Mouse (Mus musculus) liver, embryonic 12.5 days (tissue): Measurements from ENCODE around the gene Kazn. TPM values are rescaled to one million over a fixed set of nuclear protein-coding genes. Genes with fewer than 3 reads are reported as not detected.

Source experiments
- ATAC-seq: fragments of 200-750 bp; cut with Nextera tagmentation; 2 replicates; pipeline ENCODE4 v1.8.0; 2017; ENCODE audit warnings: moderate number of reproducible peaks, mild to moderate bottlenecking, moderate library complexity
- H3K27ac ChIP-seq: fragments of 300-500 bp; sonication (generic); 2 replicates; pipeline ENCODE4 v1.5.1; 2016; ENCODE audit warnings: mild to moderate bottlenecking
- H3K27me3 ChIP-seq: fragments of 300-500 bp; sonication (generic); replicated peaks from 2 replicates; pipeline ENCODE4 v1.6.1; 2016; ENCODE audit warnings: mild to moderate bottlenecking, moderate library complexity
- H3K36me3 ChIP-seq: fragments of 300-500 bp; sonication (generic); 2 replicates; pipeline ENCODE4 v1.6.1; 2016; ENCODE audit warnings: mild to moderate bottlenecking, moderate library complexity
- H3K4me1 ChIP-seq: fragments of 300-500 bp; sonication (generic); 2 replicates; pipeline ENCODE4 v1.6.1; 2016
- H3K4me2 ChIP-seq: fragments of 300-500 bp; sonication (generic); 2 replicates; pipeline ENCODE4 v1.6.1; 2016; ENCODE audit warnings: mild to moderate bottlenecking, moderate library complexity
- H3K4me3 ChIP-seq: fragments of 300-500 bp; sonication (generic); 2 replicates; pipeline ENCODE4 v1.5.1; 2016; ENCODE audit warnings: mild to moderate bottlenecking, moderate library complexity
- H3K9ac ChIP-seq: fragments of 300-500 bp; sonication (generic); 2 replicates; pipeline ENCODE4 v1.6.1; 2016; ENCODE audit warnings: mild to moderate bottlenecking, moderate library complexity
- H3K9me3 ChIP-seq: fragments of 300-500 bp; sonication (generic); replicated peaks from 2 replicates; pipeline ENCODE4 v1.6.1; 2016; ENCODE audit warnings: mild to moderate bottlenecking, moderate library complexity
- WGBS: fragments of 180-500 bp; shearing (Covaris S2); methylation state at CpG from one replicate; pipeline ENCODE4 v1.1.7; 2016; ENCODE audit not compliant: insufficient replicate concordance; 5-methylcytosine and 5-hydroxymethylcytosine counted together
- polyA plus RNA-seq: library from polyadenylated mRNA; unstranded; fragments of >200 nt; fragmentation: Nextera tagmentation; extraction: Ambion mirVana; gene quantifications from 2 replicates; pipeline ENCODE4 v1.2.1, GENCODE M21; 2016

Kazn gene
- polyA plus RNA-seq, 1 experiment from 2014 or later, result 2.8 TPM

GRCm38 (mm10) chr4:142065270-142065669, 173.9 kb downstream of the Kazn start:
- Histone ChIP-seq H3K9me3 (no peaks in the 10 kb centered on the region), H3K4me2 (peak overlapping the region; percentile 38), H3K27me3 (peaks cover 49% of the 10 kb centered on the region), H3K36me3 (peaks cover under 1% of the 10 kb centered on the region; the same call in 1 of the 2 replicates), H3K27ac (peak overlapping the region; percentile 56), H3K4me3 (no peak overlapping the region), H3K9ac (no peak overlapping the region), H3K4me1 (peaks cover 47% of the 10 kb centered on the region)
- 57% methylated on average over 8 of the region's 8 CpGs for WGBS
- ATAC-seq, result no peak

DNA sequence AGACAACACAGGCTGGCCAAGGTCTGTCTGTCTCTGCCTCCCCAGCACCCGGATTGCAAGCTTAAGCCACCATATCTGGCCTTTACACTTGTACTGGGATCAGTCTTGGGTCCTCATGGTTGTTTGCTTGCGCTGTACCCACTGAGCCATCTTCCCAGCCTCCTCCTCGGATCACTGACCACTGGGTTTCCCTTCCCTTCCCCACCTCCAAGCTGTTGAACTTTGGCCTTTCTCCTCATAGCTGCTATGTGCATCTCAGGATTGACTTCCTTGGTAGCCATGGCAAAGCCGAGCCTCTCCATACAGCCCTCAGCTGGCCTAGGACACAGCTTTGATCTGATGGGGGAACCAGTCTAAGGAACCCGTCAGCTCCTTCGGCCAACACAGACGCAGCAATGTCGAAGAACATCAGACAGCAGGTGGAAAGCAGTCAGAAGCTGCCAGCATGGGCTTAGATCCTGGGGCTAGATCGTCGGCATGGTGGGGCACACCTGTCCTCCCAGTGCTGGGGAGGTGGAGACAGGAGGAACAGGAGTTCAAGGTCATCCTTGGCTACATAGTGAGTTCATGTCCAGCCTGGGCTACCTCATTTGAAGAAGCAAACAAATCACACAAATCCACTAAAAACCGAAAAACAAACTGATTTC, 174.5 kb downstream of the Kazn start:
- Histone ChIP-seq H3K4me3 (no peak overlapping the region), H3K36me3 (peaks cover 3% of the 10 kb centered on the region; the same call in 1 of the 2 replicates), H3K27me3 (peaks cover 48% of the 10 kb centered on the region), H3K27ac (no peak overlapping the region), H3K4me1 (peaks cover 47% of the 10 kb centered on the region), H3K9ac (no peak overlapping the region; the same call in 1 of the 2 replicates), H3K4me2 (no peak overlapping the region), H3K9me3 (no peaks in the 10 kb centered on the region)
- WGBS, result 73% methylated on average over 11 of the region's 11 CpGs
- ATAC-seq, result no peak

DNA sequence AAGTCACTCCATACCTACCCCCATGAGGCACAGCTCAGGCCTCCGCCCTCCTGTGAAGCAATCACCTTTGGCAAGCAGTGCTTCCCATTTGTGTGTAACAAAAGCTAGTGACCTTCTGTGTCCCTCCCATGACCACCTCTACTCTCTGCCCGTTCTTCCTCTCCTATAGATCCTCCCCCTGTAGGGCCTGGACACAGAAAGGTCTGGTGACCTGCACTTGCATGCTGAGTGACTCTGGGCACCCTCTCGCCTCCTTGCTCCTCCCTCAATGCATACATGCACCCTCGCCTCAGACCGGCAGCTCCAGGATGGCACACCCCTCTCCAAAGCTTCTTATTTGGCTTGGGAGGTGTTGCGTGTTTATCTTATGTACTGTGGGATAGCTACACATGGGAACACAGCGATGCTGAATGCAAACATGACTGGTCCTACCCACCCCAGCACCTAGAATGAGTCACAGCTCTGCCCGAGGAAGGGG, 176.1 kb downstream of the Kazn start:
- WGBS, result 68% methylated on average over 8 of the region's 8 CpGs
- Histone ChIP-seq H3K27ac (no peak overlapping the region; the same call in 1 of the 2 replicates), H3K9me3 (no peaks in the 10 kb centered on the region), H3K4me1 (peaks cover 44% of the 10 kb centered on the region), H3K4me3 (no peak overlapping the region), H3K9ac (no peak overlapping the region), H3K27me3 (peaks cover 33% of the 10 kb centered on the region), H3K36me3 (peaks cover 3% of the 10 kb centered on the region; the same call in 1 of the 2 replicates), H3K4me2 (no peak overlapping the region)
- peak; percentile 64 for ATAC-seq

DNA sequence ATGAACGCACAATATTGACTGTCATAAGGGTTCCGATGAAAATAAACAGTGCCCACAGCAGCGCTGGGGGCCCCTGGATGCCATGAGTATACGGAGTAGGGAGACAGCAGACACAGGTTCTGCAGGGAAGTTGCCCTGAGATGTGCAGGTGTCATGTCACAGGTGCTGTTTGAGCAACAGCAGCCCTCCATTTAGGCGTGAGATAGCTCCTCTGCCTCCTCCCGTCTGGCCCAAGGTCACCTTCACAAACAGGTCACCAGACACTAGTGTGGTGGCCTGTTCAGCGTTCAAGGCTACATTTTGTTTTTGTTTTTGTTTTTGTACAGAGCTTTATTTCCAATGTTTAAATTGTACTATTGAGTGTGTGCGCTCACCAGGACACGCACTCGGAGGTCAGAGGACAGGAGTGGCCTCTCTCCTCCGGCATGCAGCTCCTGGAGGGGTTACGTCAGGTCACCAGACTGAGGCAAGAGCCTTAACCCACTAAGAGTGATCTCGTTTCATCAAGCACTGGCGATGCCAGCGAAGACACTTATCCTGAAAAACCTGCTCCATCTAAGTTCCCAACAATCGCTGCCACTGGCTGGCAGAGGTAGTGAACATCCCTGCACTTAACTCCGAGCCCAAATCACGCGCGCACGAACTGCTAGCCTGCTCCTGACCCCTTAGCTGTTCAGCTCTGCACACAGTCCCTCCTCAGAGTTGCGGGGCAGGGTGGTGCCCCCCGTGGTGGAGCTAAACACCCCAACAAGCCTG, 177.5 kb downstream of the Kazn start:
- peaks cover 56% of the 10 kb centered on the region for H3K4me1 ChIP-seq
- H3K4me3 ChIP-seq, result no peak overlapping the region
- H3K9me3 ChIP-seq, result no peaks in the 10 kb centered on the region
- no peak for ATAC-seq
- no peak overlapping the region for H3K9ac ChIP-seq
- H3K27ac ChIP-seq, result no peak overlapping the region
- no peak overlapping the region for H3K4me2 ChIP-seq
- peaks cover 19% of the 10 kb centered on the region for H3K27me3 ChIP-seq
- 73% methylated on average over 23 of the region's 23 CpGs for WGBS
- peaks cover 3% of the 10 kb centered on the region; the same call in 1 of the 2 replicates for H3K36me3 ChIP-seq

- no peak overlapping the region for H3K4me3 ChIP-seq
These were observed 178.5 kb downstream of the Kazn start for GRCm38 (mm10) chr4:142060455-142061378.

DNA sequence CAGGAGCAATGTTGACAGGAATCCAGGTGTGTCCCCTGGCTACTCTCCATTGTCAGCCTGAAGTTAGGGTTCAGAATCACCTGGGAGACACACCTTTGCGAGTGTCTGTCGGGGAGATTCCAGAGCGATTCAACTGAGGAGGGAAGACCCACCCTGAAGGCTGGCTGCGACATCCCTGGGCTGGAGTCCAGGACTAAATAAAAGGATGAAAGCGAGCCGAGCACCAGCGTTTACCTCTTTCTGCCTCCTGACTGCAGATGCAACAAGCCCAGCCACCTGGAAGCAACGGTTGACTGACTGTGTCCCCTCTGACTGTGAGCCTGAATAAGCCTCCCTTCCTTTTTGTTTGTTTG, 179.4 kb downstream of the Kazn start:
- peaks cover 3% of the 10 kb centered on the region; the same call in 1 of the 2 replicates for H3K36me3 ChIP-seq
- no peak for ATAC-seq
- no peaks in the 10 kb centered on the region for H3K9me3 ChIP-seq
- peaks cover 18% of the 10 kb centered on the region for H3K27me3 ChIP-seq
- H3K4me1 ChIP-seq, result peaks cover 48% of the 10 kb centered on the region
- no peak overlapping the region for H3K27ac ChIP-seq
- 70% methylated on average over 8 of the region's 8 CpGs for WGBS
- H3K4me3 ChIP-seq, result no peak overlapping the region
- H3K9ac ChIP-seq, result no peak overlapping the region
- H3K4me2 ChIP-seq, result no peak overlapping the region

More at GRCm38 (mm10) chr4:142060455-142061378, 178.5 kb downstream of the Kazn start:
- 67% methylated on average over 18 of the region's 18 CpGs for WGBS
- Histone ChIP-seq H3K27me3 (peaks cover 18% of the 10 kb centered on the region), H3K4me2 (no peak overlapping the region), H3K27ac (no peak overlapping the region), H3K4me1 (peaks cover 52% of the 10 kb centered on the region), H3K9ac (no peak overlapping the region), H3K36me3 (peaks cover 3% of the 10 kb centered on the region; the same call in 1 of the 2 replicates), H3K9me3 (no peaks in the 10 kb centered on the region)
- no peak for ATAC-seq

GRCm38 (mm10) chr4:142059113-142059840, 179.9 kb downstream of the Kazn start:
- no peaks in the 10 kb centered on the region for H3K9me3 ChIP-seq
- H3K27me3 ChIP-seq, result peaks cover 12% of the 10 kb centered on the region
- H3K4me2 ChIP-seq, result no peak overlapping the region
- no peak overlapping the region for H3K27ac ChIP-seq
- H3K36me3 ChIP-seq, result peaks cover 3% of the 10 kb centered on the region; the same call in 1 of the 2 replicates
- no peak for ATAC-seq
- H3K4me1 ChIP-seq, result peaks cover 48% of the 10 kb centered on the region
- WGBS, result 68% methylated on average over 13 of the region's 13 CpGs
- H3K4me3 ChIP-seq, result no peak overlapping the region
- no peak overlapping the region for H3K9ac ChIP-seq

- no peak overlapping the region for H3K27ac ChIP-seq
- H3K4me2 ChIP-seq, result no peak overlapping the region
- peaks cover 3% of the 10 kb centered on the region; the same call in 1 of the 2 replicates for H3K36me3 ChIP-seq
- WGBS, result 74% methylated on average over 22 of the region's 22 CpGs
- H3K9me3 ChIP-seq, result no peaks in the 10 kb centered on the region
- no peak overlapping the region for H3K4me3 ChIP-seq
- ATAC-seq, result no peak
- H3K27me3 ChIP-seq, result no peaks in the 10 kb centered on the region; the same call in 1 of the 2 replicates
- peaks cover 51% of the 10 kb centered on the region for H3K4me1 ChIP-seq
- no peak overlapping the region for H3K9ac ChIP-seq
These were observed 181.5 kb downstream of the Kazn start for GRCm38 (mm10) chr4:142057529-142058216.

GRCm38 (mm10) chr4:142055600-142055999, 183.6 kb downstream of the Kazn start:
- no peak for ATAC-seq
- Histone ChIP-seq H3K9me3 (no peaks in the 10 kb centered on the region), H3K36me3 (peaks cover 3% of the 10 kb centered on the region; the same call in 1 of the 2 replicates), H3K4me3 (no peak overlapping the region), H3K27ac (no peak overlapping the region), H3K27me3 (peaks cover 6% of the 10 kb centered on the region; the same call in 1 of the 2 replicates), H3K4me2 (no peak overlapping the region), H3K9ac (no peak overlapping the region), H3K4me1 (peaks cover 67% of the 10 kb centered on the region)
- 79% methylated on average over 8 of the region's 8 CpGs for WGBS

DNA sequence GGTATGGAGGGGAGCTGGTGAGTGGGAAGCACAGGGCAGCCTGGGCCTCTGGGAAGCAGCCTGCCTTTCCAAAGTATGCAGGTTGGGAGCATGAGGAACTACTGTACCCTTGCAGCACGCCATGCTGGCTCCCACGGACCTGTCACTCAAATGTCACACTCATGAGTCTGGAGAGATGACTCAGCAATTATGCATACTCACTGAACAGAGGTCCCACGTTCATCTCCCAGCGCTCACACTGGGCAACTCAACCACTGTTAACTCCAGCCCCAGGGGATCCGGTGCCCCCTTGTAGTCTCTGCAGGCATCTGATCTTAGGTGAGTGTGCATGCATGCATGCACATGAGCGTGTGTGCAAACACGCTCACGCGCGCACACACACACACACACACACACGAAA, 184.6 kb downstream of the Kazn start:
- Histone ChIP-seq H3K27me3 (peaks cover 6% of the 10 kb centered on the region; the same call in 1 of the 2 replicates), H3K9me3 (no peaks in the 10 kb centered on the region), H3K4me3 (no peak overlapping the region), H3K4me2 (no peak overlapping the region), H3K9ac (no peak overlapping the region), H3K27ac (no peak overlapping the region), H3K4me1 (peaks cover 77% of the 10 kb centered on the region), H3K36me3 (no peaks in the 10 kb centered on the region)
- ATAC-seq, result peak; percentile 2; the same call in 1 of the 2 replicates
- 63% methylated on average over 11 of the region's 11 CpGs for WGBS
